Mouse (Mus musculus): ENCODE results near the gene Rnf208.

The Rnf208 gene

DNA sequence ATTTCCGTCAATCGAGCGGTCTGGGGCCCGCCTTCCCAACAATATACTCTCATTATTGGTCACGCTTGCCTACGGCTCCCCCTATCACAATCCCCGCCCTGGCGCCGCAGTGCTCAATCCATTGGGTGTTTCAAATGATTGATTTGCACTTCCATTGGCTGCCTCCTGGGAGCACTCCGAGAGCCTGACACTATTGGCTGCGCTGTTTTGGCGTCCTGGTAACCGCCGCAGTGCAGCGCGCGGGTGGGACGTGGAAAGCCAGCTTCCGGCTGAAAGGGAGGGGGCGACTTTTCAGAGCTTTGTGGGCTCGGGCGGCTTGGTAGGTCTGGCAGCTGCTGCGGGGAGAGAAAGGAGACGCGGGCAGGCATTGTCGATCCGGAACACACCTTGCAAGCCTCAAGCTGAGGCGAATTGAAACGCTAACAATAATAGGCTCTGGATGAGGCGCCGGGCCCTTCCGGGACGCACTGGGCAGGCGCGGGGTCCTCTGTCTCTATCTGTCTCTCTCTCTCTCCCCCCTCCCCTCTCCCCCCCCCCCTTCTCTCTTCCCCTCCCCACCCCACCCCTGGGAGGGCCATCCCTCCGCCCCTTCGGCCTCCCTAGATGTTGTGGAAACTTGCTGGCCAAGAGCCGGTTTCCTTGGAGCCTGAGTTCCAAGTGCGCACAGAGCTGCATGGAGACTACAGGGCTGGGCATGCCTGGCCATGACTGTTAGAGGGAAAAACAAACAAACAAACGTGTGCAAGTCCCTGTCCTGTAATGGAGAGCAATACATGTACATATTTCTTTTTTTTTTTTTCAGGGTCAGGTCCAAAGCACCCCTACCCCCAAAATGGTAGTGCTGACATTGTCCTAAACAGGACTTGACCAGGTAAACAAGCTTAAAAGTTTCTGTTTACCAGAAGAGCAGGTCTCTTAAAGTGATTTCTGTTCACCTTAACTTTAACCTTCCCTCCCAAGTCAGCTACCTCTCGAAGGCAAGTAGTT lies 17.0 kb upstream of the Rnf208 start:
- peak in 1 of 2 experiments; percentile 98 for DNase-seq (ENCODE audit: low spot score in 2 of 2)

DNA sequence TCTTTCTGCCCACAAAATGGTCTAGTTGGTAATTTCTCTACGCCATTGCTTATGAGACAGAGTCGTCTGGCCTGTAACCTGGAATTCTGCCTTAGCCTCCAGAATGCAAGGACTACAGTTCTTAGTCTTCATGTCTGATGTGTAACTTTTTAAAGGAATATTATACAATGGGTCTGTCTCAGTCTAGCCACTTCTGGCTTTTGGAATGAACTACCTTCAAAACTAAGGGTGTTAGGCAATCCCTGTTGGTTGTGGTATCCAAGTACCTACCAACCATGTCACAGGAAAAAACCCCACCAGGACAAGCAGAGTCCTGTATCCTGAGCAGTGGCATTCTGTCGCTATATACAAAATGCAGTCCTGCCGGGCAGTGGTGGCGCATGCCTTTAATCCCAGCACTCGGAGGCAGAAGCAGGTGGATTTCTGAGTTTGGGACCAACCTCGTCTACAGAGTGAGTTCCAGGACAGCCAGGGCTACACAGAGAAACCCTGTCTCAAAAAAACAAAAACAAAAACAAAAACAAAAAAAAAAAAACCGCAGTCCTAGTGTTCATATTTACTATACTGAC lies 16.2 kb upstream of the Rnf208 start:
- DNase-seq (ENCODE audit: low spot score in 2 of 2) = no peak

DNA sequence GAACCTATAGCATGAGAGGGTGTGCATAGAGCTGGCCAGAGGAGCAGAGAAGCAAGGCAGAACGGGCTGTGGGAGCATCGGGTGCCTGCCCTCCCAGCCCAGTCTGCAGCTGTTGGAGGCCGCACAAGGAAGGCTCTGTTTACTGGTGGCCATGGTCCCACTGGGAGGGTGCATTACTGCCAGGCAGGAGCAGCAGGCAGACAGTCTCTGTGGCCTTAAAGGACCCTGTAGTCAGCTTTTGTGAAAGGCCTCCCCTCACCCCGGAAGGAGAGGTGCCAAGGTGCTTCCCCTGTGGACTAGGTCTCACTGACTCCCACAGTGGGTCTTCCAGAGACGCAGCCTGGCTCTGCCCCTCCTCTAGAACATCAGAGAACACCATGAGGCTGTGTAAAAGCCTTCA lies 15.2 kb upstream of the Rnf208 start:
- no peak for DNase-seq (ENCODE audit: low spot score in 2 of 2)

DNA sequence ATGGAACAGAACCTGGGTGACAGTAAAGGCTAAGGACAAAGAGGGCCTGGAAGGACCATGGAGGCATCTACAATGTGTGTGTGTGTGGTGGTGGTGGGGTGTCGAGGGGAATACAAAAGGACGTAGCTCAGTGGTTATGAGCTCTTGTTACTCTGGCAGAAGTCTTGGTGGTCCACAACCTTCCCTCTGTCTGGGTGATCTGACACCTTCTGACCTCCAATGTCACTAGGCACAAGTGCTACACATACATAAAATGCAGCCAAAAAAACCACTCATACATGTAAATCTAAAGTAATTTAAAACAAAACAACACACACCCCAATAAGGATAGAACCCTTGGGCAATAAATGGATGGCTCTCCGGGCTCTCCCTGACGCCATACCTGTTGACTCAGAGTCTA lies 14.6 kb upstream of the Rnf208 start:
- no peak for DNase-seq (ENCODE audit: low spot score in 2 of 2)

DNA sequence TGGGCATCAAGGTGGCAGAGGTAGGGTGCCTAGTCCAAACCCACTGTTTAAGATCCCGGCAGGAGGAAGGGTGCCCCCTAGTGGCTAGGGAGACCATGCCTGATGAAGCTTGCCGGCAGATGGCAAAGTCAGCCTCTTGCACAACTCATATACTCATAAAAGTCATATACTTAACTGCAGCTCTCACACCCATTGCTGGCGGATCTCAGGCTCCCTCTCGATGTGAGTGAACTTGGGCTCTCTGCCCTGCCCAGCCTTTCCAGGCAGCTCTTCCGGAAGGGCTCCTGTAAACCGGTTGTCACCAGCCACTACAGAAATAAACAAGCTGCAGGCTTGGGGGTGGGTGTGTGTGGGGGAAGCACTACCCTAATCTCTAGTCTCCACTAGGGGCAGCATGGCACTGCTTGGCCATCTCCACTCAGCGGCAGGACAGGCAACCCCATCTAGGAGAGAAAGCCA lies 13.6 kb upstream of the Rnf208 start:
- DNase-seq (ENCODE audit: low spot score in 2 of 2) = peak; percentile 73 to 86

DNA sequence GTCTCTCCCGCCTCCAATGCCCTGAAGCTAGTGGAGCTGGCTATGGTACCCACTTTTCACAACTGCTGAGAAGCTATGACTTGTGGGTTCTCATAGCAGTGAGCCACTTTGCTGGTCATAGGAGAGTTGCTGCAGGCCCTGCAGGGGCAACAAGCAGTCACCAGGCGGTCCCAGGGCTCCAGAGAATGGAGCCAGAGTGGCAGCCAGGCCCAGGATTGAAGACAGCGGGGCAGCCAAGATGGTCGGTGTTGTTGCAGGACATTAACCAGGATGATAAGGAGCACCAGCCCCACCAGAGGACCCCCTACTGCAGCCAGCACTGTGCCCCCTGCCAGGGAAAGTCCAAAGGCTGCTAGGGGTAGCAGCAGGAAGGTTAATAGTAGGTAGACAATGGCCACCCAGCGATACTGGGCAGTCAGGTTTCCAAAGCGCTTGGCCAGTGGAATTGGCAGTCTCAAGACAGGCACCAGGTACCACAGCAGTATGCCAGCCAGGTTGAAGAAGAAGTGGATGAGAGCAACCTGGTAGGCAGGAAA lies 13.0 kb upstream of the Rnf208 start:
- no peak for DNase-seq (ENCODE audit: low spot score in 2 of 2)

DNA sequence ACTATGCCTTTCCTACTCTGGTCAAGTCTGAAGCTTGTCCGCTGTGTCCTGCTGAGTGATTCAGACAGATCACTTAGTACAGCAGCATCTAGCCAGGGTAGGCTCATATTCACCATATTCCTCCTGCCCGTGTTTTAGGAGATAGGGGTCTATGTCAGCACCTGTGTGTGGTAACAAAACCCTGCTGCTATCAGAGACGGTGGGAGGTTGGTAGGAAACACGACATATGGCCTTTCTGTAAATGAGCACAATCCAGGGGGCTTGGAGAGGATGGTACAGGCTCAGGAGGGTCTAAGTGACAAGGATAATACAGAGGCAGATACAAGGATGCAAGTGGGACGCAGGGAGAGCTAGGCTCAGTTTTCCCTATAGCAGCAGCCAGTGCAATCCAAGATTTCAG lies 12.5 kb upstream of the Rnf208 start:
- no peak for DNase-seq (ENCODE audit: low spot score in 2 of 2)

DNA sequence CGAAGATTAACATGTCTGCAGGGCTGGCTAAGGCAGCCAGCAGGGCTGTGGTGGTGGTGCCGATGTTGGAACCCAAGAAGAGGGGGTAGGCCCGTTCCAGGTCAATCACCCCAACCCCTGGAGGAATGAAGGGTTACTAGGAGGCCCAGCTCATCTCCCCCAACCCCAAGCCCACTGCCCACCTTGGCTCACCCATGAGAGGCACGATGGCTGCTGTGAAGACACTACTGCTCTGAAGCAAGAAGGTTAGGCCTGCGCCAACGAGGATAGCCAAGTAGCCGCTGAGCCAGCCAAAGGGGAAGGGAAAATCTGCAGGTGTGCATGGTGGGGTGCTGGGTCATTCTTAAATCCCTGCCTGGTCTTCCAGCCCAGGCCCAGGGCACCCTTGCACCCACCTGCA lies 11.5 kb upstream of the Rnf208 start:
- DNase-seq (ENCODE audit: low spot score in 2 of 2) = no peak

DNA sequence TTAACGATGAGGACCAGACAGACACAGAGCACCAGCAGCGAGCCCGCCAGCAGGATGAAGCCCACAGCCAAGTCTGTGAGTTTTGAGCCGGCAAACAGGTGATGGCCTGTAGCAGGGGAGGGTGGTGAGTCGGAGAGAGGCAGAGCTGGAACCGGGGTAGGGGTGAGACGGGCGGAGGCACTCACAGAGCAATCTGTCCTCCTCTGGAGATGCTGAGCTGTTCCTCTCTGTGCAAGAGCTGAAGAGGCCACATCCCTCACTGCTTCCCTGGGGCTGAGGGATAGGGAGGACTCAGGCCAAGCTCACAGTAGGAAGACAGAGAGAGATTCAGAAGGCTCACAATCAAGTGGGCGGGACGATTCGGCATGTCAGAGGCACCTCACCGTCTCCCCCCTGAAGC lies 11.0 kb upstream of the Rnf208 start:
- DNase-seq (ENCODE audit: low spot score in 2 of 2) = no peak

DNA sequence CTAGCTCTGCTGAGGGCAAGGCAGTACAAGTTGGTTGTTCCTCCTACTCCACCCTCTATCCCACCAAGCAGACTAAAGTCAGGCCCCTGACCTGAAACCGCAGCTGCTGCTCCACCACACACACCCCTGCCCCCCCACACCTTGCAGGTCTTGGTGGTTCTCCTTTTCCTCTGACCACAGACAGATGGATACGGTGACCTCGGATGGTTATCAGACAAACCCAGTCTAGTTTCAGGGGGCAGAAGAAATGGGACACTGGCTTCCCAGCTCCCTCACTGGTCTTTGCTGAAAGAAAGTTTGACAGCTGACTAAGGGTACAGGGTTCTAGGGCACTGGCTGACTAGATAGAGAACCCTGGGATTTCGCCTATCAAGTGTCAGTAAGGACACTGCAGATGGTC lies 8.6 kb upstream of the Rnf208 start:
- DNase-seq (ENCODE audit: low spot score in 2 of 2) = no peak

DNA sequence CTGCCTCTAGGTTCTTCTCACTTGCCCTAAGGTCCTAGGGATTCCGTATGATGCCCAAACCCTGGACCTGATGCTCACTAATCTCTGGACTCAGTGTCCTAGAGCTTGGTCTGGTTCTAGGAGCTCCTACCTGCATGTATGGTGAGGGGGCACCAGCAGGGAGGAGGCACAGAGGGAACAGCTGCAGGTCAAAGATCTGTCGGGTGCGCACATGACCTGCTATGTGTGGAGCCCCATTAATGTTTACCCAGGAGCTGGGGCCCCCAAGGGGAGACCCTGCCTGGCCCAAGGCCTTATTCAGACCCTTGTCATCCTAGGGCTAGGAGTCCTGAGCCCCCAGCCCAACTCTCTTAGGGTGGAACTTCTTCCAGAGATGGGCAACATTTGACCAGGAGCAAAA lies 8.0 kb upstream of the Rnf208 start, which contains the start of gene Slc34a3:
Gene Slc34a3, minus strand, starts transcription at position 315 of the 400 bp plus-strand sequence.
- no peak for DNase-seq (ENCODE audit: low spot score in 2 of 2)

DNA sequence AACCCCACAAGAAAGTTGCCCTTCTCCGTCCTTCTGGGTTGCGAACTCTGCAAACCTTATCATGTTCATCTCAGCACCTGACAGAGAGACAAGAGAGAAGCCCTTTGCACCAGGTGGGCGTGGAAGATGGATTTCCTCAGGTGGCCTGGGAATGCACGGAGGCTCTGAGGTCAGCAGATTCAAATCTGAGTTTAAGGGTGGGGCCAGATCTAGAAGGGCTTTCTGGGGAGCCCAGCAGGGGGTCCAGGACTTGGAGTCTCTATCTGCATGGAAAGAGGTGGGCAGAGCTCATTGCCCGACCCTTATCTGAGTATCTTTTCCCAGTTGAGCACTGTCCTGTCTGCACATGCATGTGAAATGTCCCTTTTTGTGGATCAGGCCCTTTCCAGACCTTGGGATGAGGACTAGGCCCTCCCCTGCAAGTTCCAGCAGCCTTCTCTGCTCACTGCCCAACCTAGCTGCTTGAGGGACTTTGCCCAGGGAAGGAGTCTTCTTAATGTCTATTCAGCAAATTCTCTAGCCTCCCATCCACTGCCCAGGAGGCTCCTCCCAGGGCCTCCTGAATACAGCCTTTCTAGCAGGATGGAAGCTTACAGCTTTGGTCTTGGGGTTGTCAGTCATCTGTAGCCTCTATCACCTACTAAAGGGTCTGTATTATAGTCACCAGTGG lies 7.4 kb upstream of the Rnf208 start:
- no peak for DNase-seq (ENCODE audit: low spot score in 2 of 2)

DNA sequence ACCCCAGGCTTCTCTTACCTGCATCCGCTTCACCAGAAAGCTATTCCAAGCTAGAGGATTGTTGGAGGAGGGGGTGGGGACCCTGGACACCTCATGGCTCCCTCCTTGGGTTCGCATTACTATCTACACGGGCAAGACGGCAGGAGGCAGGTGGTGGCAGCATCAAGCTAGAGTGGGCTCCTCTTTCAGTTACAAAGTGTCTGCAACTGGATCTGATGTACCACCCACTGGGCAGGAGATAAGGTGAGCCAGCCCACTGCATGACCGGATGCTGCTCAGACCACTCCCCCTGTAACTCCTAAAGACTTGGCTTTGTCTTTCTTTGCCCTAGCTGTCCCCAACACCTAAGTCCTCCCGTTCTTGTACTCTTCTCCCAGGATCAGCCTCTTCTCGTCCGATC lies 5.4 kb upstream of the Rnf208 start, which contains the start of gene Rnf224:
Gene Rnf224, minus strand, starts transcription at position 174 of the 400 bp plus-strand sequence.
- DNase-seq (ENCODE audit: low spot score in 2 of 2) = no peak

DNA sequence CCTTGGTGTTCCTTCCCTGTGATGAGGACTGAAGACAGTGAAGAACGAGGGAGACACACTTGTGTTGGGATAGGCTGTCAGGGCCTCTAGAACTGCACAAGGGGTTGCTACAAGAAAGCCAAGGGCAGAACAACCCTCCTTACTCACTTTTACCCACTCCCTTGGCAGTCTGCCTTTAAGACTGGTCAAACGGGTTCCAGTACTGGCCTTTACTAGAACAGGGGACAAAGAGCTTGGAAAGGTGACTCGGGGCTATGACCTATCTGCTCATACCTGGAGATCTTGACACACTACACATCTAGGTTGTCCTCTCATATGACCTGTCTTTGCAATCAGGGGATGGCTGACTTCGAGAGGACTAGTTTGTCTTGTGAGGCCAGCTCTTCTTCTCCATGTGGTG lies 4.5 kb upstream of the Rnf208 start:
- DNase-seq (ENCODE audit: low spot score in 2 of 2) = peak; percentile 64 to 75

DNA sequence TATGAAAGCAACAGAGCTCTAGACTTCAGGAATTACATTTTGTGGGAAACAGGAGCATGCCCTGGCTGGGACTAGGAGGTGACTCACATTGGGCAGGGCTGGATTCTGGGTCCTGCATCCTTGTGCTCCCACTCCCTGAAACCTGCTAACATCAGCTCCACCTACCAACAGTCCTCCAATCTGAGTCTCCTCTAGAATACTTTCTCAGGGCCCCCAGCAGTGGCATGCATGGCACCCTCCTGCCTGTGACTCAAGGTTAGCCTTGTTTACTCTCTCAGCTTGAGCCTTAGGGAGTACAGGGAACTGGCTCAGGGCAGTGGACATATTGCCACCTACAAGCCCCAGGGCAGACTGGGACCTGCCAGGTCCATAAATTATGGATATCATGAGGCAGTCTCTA lies 3.9 kb upstream of the Rnf208 start:
- no peak for DNase-seq (ENCODE audit: low spot score in 2 of 2)

DNA sequence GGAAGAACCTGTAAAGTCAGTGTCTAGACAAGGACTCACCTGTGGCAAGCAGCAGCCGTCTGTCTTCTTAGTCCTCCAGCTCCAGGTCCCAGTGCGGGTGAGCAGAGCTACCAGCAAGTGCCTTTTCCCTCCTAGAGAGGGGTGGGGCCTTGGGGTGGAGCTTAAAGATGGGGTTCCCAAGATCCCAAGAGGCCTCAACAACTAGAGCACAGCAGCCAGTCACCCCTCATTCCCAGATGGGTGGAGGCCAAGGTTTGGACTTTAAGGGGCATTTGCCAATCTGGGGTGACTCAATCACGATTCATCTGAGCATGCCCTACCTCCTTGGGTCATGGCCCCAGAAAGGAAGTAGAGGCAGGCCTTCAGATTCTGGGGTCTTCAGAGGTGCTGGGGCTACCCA lies 2.3 kb upstream of the Rnf208 start:
- DNase-seq (ENCODE audit: low spot score in 2 of 2) = no peak

DNA sequence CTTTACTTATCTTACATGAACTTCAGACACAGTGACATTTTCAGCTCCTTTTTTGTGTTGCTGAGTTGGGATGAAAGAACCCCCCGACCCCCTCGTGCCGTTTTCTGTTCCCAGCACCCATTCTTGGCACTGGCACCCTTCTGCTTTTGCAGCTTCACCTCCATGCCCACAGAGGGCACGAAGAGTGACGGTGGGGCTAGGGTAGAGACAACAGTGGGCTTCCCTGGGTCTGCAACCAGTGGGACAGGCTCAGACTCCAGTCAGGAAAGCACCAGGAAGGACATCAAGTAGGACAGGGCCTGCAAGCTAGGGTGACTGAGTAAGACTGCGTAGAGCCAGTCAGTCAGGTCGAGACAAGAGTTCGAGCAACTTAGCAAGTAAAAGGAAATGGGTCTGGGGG lies 1.7 kb upstream of the Rnf208 start:
- DNase-seq (ENCODE audit: low spot score in 2 of 2) = no peak

DNA sequence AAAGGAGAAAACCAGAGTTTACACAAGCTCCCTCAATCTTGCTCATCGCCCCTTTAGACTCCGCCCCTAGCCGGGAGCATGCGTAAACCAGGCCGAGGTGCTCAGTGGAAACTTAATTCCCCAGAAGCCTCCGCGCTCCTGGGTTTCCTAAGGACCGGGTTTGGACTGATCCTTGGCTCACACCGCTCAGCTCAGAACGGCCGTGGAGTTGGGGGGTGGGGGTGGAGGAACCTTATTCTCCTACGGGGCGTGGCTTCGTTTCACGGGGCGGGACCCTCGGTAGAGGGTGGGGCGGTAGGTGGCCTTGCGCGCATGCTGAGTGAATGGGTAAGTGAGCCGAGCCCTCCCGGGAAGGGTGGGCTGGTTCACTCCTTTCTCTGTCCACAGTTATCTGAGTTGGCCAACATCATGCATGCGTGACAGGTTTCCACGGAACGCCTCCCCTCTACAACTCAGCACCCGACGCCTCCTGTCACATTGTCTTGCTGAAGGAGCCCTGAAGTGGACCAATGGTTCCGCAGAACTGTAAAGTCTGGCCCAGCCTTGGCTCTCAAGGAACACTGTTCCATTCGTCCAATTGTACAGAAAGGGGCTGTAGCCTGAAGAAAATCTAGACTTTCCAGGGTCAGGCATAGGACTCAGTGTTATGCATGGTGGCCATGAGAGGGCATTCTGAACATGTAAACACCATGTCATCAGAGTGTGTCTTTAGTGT lies 1.2 kb upstream of the Rnf208 start:
- peak in 1 of 2 experiments; percentile 59 for DNase-seq (ENCODE audit: low spot score in 2 of 2)

DNA sequence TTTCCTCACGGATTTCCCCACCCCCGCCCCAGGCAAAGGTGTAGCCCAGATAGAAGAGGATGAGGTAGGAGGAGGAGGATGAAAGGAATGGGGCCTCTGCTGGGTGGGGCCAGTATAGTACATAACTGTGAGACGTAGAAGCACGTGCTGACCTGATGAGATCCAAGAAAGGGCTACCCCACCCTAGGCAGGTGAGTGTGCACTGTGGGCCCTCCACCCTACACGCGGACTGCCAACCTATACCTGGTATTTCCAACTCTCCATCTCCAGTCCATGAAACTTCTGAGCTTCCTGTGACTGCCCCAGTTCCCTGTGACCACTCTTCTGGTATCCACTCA lies 648 bp upstream of the Rnf208 start:
- no peak for DNase-seq (ENCODE audit: low spot score in 2 of 2)

DNA sequence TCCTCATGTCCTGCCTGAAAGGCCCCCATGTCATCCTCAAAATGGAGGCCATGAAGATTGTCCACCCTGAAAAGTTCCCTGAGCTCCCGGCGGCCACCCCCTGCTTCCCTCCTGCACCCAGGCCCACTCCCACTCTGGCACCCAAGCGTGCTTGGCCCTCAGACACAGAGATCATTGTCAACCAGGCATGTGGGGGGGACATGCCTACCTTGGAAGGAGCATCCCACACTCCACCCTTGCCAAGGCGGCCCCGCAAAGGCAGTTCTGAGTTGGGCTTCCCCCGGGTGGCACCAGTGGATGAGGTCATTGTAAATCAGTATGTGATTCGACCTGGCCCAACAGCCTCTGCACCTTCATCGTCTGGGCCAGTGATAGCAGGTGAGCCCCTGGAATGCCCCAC lies 1.3 kb downstream of the Rnf208 start:
- no peak for DNase-seq (ENCODE audit: low spot score in 2 of 2)

DNA sequence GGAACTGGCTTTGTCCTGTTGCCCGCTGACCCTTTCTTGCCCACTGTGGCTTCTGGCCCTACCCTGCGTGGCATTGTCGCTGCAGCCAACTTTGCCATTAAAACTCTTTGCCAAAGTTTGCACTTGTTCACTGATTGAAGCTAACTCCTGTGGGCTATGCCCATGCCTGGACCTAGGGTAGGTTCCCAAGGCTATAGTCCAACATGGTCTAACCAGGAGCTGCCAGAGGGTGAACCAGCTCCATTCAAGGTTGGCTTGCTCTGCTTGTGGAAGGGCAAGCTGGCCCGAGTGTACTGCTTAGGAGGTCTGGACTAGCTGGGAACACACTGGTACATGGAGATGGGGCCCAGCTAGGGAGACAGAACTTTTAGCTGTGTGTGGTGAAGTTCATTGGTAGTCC lies 2.1 kb downstream of the Rnf208 start:
- no peak for DNase-seq (ENCODE audit: low spot score in 2 of 2)

Measured in urinary bladder, adult 18-20 months (tissue).